Mouse (Mus musculus) monocyte, adult 59 days (primary cell): ENCODE results near the gene Muc4. TPM values are rescaled to one million over a fixed set of nuclear protein-coding genes. Genes with fewer than 3 reads are reported as not detected.

Experiments
- total RNA-seq, 2 experiments: library from RNA; stranded (reverse); gene quantifications; one replicate each; pipeline ENCODE4 v1.2.4; 2023

Muc4 gene
- under 1 TPM in 1 of 2 experiments, not detected in 1; 0.12 TPM for total RNA-seq

GRCm38 (mm10) chr16:32735586-32735985, at the start of gene Muc4:
Gene Muc4, plus strand, starts transcription at chr16:32735886.

GRCm38 (mm10) chr16:32797426-32797689, 61.7 kb downstream of the Muc4 start, which contains the start of gene Muc20:
Gene Muc20, minus strand, starts transcription at chr16:32797435.

GRCm38 (mm10) chr16:32810321-32810720, 74.6 kb downstream of the Muc4 start, which contains the start of gene Smbd1:
Gene Smbd1, minus strand, starts transcription at chr16:32810477.

Other genes with a start within 250 kb of the Muc4 start
- not detected for gene Slc51a, start 248.0 kb upstream of the Muc4 start, total RNA-seq
- gene Zdhhc19, start 239.6 kb upstream of the Muc4 start, total RNA-seq, result not detected
- gene Tfrc, start 127.0 kb upstream of the Muc4 start, total RNA-seq, result 10 to 100 TPM; 14.5 to 29.4 TPM
- gene Tnk2, start 92.0 kb upstream of the Muc4 start, total RNA-seq, result 10 to 100 TPM; 13.8 to 19.1 TPM
- under 1 TPM; 0.70 to 0.81 TPM for gene Muc20, start 61.5 kb downstream of the Muc4 start, total RNA-seq
- gene Smbd1, start 74.6 kb downstream of the Muc4 start, total RNA-seq, result 1 to 10 TPM in 1 of 2 experiments, under 1 TPM in 1; 0.79 to 1.1 TPM
- 10 to 100 TPM; 31.6 to 33.3 TPM for gene Fyttd1, start 141.6 kb downstream of the Muc4 start, total RNA-seq
- 10 to 100 TPM; 31.8 to 32.7 TPM for gene Rubcn, start 141.9 kb downstream of the Muc4 start, total RNA-seq
- 10 to 100 TPM; 52.0 to 57.2 TPM for gene Lrch3, start 178.2 kb downstream of the Muc4 start, total RNA-seq